Mouse (Mus musculus) heart, postnatal 10 days (tissue): ENCODE measurements at regions not wholly inside any gene's neighbourhood (a gene's known extent, or its start where the extent isn't known, plus 50 kb on each side); places are given as distances from the start of the nearest gene placed in this dataset.
"Not testable (repeated sequence)": the region's sequence is repeated elsewhere in the genome, so short reads cannot be mapped to it uniquely, and the experiment has no call there.

ENCODE experiments used
- DNase-seq, 2 experiments: peaks; one replicate each; pipeline ENCODE4 v3.0.0; 2021
- intact Hi-C: fragments of 180-260 bp; cut with DNase I; formaldehyde crosslinking; loops from one replicate; pipeline ENCODE4 v1.15.1; 2025

GRCm38 (mm10) chr13:16465317-16465716 is 453.7 kb downstream of the Inhba start:
- intact Hi-C loops, result no loop called here
- no peak for DNase-seq

- no peak for DNase-seq
- intact Hi-C loops, result no loop called here
Observed at GRCm38 (mm10) chr13:16465812-16466211, 454.2 kb downstream of the Inhba start.

- no peak for DNase-seq
- intact Hi-C loops, result no loop called here
Observed at GRCm38 (mm10) chr13:16476515-16476914, 464.9 kb downstream of the Inhba start.

GRCm38 (mm10) chr13:16487292-16487691 is 475.6 kb downstream of the Inhba start:
- intact Hi-C loops, result no loop called here
- DNase-seq, result no peak

- intact Hi-C loops, DNase-seq: not testable (repeated sequence)
Observed at GRCm38 (mm10) chr13:16490680-16491079, 479.0 kb downstream of the Inhba start.

- intact Hi-C loops, result no loop called here
- no peak for DNase-seq
Observed at GRCm38 (mm10) chr13:16498052-16498451, 486.4 kb downstream of the Inhba start.

GRCm38 (mm10) chr13:16512876-16513275 is 501.2 kb downstream of the Inhba start:
- DNase-seq, result no peak
- intact Hi-C loops, result no loop called here

- intact Hi-C loops, result no loop called here
Observed at GRCm38 (mm10) chr13:16515195-16515594, 503.5 kb downstream of the Inhba start.

GRCm38 (mm10) chr13:16529036-16529435 is 517.4 kb downstream of the Inhba start:
- no peak for DNase-seq
- intact Hi-C loops, result no loop called here

More at GRCm38 (mm10) chr13:16515195-16515594, 503.5 kb downstream of the Inhba start:
- DNase-seq, result no peak

- no peak for DNase-seq
- intact Hi-C loops, result no loop called here
Observed at GRCm38 (mm10) chr13:16543771-16544170, 532.1 kb downstream of the Inhba start.

GRCm38 (mm10) chr13:16550060-16550459 is 538.4 kb downstream of the Inhba start:
- DNase-seq, result no peak
- intact Hi-C loops, result no loop called here

- intact Hi-C loops, result no loop called here
- DNase-seq, result no peak
Observed at GRCm38 (mm10) chr13:16564988-16565387, 553.3 kb downstream of the Inhba start.

GRCm38 (mm10) chr13:16574069-16574468 is 562.4 kb downstream of the Inhba start:
- no peak for DNase-seq
- intact Hi-C loops, result no loop called here

- intact Hi-C loops, result no loop called here
- DNase-seq, result no peak
Observed at GRCm38 (mm10) chr13:16586286-16586685, 574.6 kb downstream of the Inhba start.

GRCm38 (mm10) chr13:16619755-16620154 is 608.1 kb downstream of the Inhba start:
- DNase-seq, result no peak
- intact Hi-C loops, result no loop called here

- DNase-seq, result no peak
- intact Hi-C loops, result no loop called here
Observed at GRCm38 (mm10) chr13:16626584-16626983, 614.9 kb downstream of the Inhba start.

GRCm38 (mm10) chr13:16633445-16634092 is 621.9 kb downstream of the Inhba start:
- DNase-seq, result no peak
- intact Hi-C loops, result no loop called here

- intact Hi-C loops, result no loop called here
- no peak for DNase-seq
Observed at GRCm38 (mm10) chr13:16636251-16636650, 624.6 kb downstream of the Inhba start.

GRCm38 (mm10) chr13:16641611-16642449 is 630.2 kb downstream of the Inhba start:
- DNase-seq, result no peak
- intact Hi-C loops, result no loop called here

- no peak for DNase-seq
- intact Hi-C loops, result no loop called here
Observed at GRCm38 (mm10) chr13:16642450-16642994, 630.9 kb downstream of the Inhba start.

GRCm38 (mm10) chr13:16645311-16645710 is 633.7 kb downstream of the Inhba start:
- intact Hi-C loops, result no loop called here
- no peak for DNase-seq

GRCm38 (mm10) chr13:16646056-16646455 is 634.4 kb downstream of the Inhba start:
- intact Hi-C loops, result no loop called here

More at GRCm38 (mm10) chr13:16646056-16646455, 634.4 kb downstream of the Inhba start:
- no peak for DNase-seq
